Mouse (Mus musculus): Measurements from ENCODE around the gene Dhps.
A peak's percentile ranks its signal among the peaks of the same experiment; 100 is the strongest.
"Not testable (repeated sequence)": the region's sequence is repeated elsewhere in the genome, so short reads cannot be mapped to it uniquely, and the experiment has no call there.

Gene Dhps

GRCm38 (mm10) chr8:85096196-85096595, 24.6 kb downstream of the Dhps start:
- DNase-seq (ENCODE audit: low spot score), result no peak

- no peak for DNase-seq (ENCODE audit: low spot score)
Observed at GRCm38 (mm10) chr8:85096850-85097249, 25.3 kb downstream of the Dhps start.

GRCm38 (mm10) chr8:85100076-85100665, 28.6 kb downstream of the Dhps start:
- no peak for DNase-seq (ENCODE audit: low spot score)

- no peak for DNase-seq (ENCODE audit: low spot score)
Observed at GRCm38 (mm10) chr8:85113241-85113640, 41.7 kb downstream of the Dhps start.

- no peak for DNase-seq (ENCODE audit: low spot score)
Observed at GRCm38 (mm10) chr8:85115501-85115900, 43.9 kb downstream of the Dhps start.

- no peak for DNase-seq (ENCODE audit: low spot score)
Observed at GRCm38 (mm10) chr8:85116984-85117383, 45.4 kb downstream of the Dhps start.

GRCm38 (mm10) chr8:85119052-85119981, 47.8 kb downstream of the Dhps start:
- peak; percentile 72 for DNase-seq (ENCODE audit: low spot score)

GRCm38 (mm10) chr8:85120251-85120650, 48.7 kb downstream of the Dhps start:
- DNase-seq (ENCODE audit: low spot score), result not testable (repeated sequence)

GRCm38 (mm10) chr8:85122995-85123394, 51.4 kb downstream of the Dhps start, which contains the start of gene Zfp791:
Gene Zfp791 (minus strand): TSS chr8:85123095.
- no peak for DNase-seq (ENCODE audit: low spot score)

- no peak for DNase-seq (ENCODE audit: low spot score)
Observed at GRCm38 (mm10) chr8:85123691-85124090, 52.1 kb downstream of the Dhps start.
